34 mouse cellular contexts compared by ENCODE assay signal in the genomic region with DNA sequence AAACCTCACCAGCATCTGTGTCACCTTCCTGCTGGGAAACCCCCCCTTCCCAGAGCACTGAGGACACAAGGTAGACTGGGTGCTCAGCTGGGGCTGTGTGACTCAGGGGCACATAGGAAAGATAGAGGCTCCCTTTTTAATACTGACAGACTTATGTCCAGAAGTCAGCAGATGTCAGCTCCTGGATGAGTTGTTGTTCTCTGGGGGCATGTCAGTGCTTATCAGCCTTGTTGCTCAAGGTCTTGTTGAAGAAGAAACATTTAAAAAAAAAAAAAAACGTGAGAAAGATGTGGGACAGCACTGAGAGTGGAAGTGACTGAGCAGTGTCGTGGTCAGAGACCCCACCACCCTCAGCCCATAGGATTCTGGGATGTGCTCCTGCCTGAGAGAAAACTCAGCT. TPM values are rescaled to one million over a fixed set of nuclear protein-coding genes. Genes with fewer than 3 reads are reported as not detected.
"Had no signal": no experiment of that assay in that cellular context is flagged by ENCODE, and none has a peak within 500 bp of the region (broad histone marks: within the 10 kb centered on the region; RNA-seq: fewer than 3 reads in every experiment).

A gene (plus strand): TSS at position 301 of the 400 bp plus-strand sequence.

- H3K27me3 ChIP-seq: limb, embryonic 12.5 days; limb, embryonic 13.5 days; limb, embryonic 15.5 days; liver, embryonic 12.5 days; liver, embryonic 13.5 days; liver, embryonic 15.5 days; lung, embryonic 15.5 days; midbrain, embryonic 12.5 days; midbrain, embryonic 13.5 days; midbrain, embryonic 15.5 days had no signal

- H3K36me3 ChIP-seq: limb, embryonic 10.5 days; limb, embryonic 12.5 days; limb, embryonic 13.5 days; limb, embryonic 15.5 days; liver, embryonic 12.5 days; liver, embryonic 13.5 days; liver, embryonic 15.5 days; lung, embryonic 15.5 days; midbrain, embryonic 10.5 days; midbrain, embryonic 12.5 days; midbrain, embryonic 13.5 days; midbrain, embryonic 15.5 days had no signal

- H3K4me1 ChIP-seq: limb, embryonic 10.5 days; limb, embryonic 12.5 days; limb, embryonic 13.5 days; limb, embryonic 15.5 days; liver, embryonic 12.5 days; liver, embryonic 13.5 days; liver, embryonic 15.5 days; lung, embryonic 15.5 days; midbrain, embryonic 10.5 days; midbrain, embryonic 12.5 days; midbrain, embryonic 13.5 days; midbrain, embryonic 15.5 days had no signal

- DNase-seq: left cerebral cortex, postnatal 4 days; liver; liver, embryonic 13.5 days; lung, adult 18-20 months; lung, adult 2 months; lung, embryonic 14.5 days; lung, postnatal 10 days; lung, postnatal 14 days; lung, postnatal 36 days; lung, postnatal 4 days; midbrain, embryonic 14.5 days had no signal

- H3K9ac ChIP-seq: limb, embryonic 12.5 days; limb, embryonic 13.5 days; limb, embryonic 15.5 days; liver, embryonic 12.5 days; liver, embryonic 13.5 days; liver, embryonic 14.5 days; liver, embryonic 15.5 days; lung, embryonic 14.5 days; lung, embryonic 15.5 days; midbrain, embryonic 12.5 days; midbrain, embryonic 13.5 days; midbrain, embryonic 15.5 days had no signal

- ATAC-seq: liver, embryonic 12.5 days; lung, postnatal 0 days; midbrain, embryonic 13.5 days; midbrain, embryonic 15.5 days; midbrain, embryonic 16.5 days had no signal

- H3K4me2 ChIP-seq: limb, embryonic 12.5 days; limb, embryonic 13.5 days; limb, embryonic 15.5 days; liver, embryonic 12.5 days; liver, embryonic 13.5 days; liver, embryonic 15.5 days; lung, embryonic 14.5 days; lung, embryonic 15.5 days; midbrain, embryonic 11.5 days; midbrain, embryonic 12.5 days; midbrain, embryonic 13.5 days; midbrain, embryonic 15.5 days had no signal

- H3K9me3 ChIP-seq: limb, embryonic 10.5 days; limb, embryonic 12.5 days; limb, embryonic 13.5 days; limb, embryonic 15.5 days; liver, embryonic 12.5 days; liver, embryonic 13.5 days; liver, embryonic 15.5 days; lung, embryonic 15.5 days; megakaryocyte, embryonic 14.5 days; midbrain, embryonic 10.5 days; midbrain, embryonic 12.5 days; midbrain, embryonic 13.5 days; midbrain, embryonic 15.5 days had no signal

- H3K4me3 ChIP-seq: left cerebral cortex, adult 2 months; limb, embryonic 10.5 days; limb, embryonic 12.5 days; limb, embryonic 13.5 days; limb, embryonic 15.5 days; liver, embryonic 12.5 days; liver, embryonic 13.5 days; liver, embryonic 15.5 days; lung, embryonic 15.5 days; midbrain, embryonic 10.5 days; midbrain, embryonic 12.5 days; midbrain, embryonic 13.5 days; midbrain, embryonic 15.5 days; myocyte had no signal

- H3K27ac ChIP-seq: left cerebral cortex, adult 2 months; limb, embryonic 10.5 days; limb, embryonic 12.5 days; limb, embryonic 13.5 days; limb, embryonic 15.5 days; liver, embryonic 12.5 days; liver, embryonic 13.5 days; liver, embryonic 14.5 days; liver, embryonic 15.5 days; lung, embryonic 15.5 days; macrophage; midbrain, embryonic 10.5 days; midbrain, embryonic 12.5 days; midbrain, embryonic 13.5 days; midbrain, embryonic 15.5 days had no signal

RNA-seq across cellular contexts. Expression of the gene that starts here (rescaled TPM):
- polyA plus RNA-seq: limb, embryonic 10.5 days; limb, embryonic 11.5 days; limb, embryonic 12.5 days; limb, embryonic 13.5 days; limb, embryonic 15.5 days; lung, adult 2 months; lung, embryonic 14.5 days; lung, embryonic 15.5 days; lung, embryonic 16.5 days; lung, postnatal 0 days; macrophage; midbrain, embryonic 10.5 days; midbrain, embryonic 11.5 days; midbrain, embryonic 12.5 days; midbrain, embryonic 13.5 days; midbrain, embryonic 14.5 days; midbrain, embryonic 15.5 days; midbrain, embryonic 16.5 days; midbrain, postnatal 0 days; myocyte; neural tube, embryonic 11.5 days had no signal
